Mouse (Mus musculus) forebrain, embryonic 16.5 days (tissue): ENCODE results near the gene Crebl2. TPM values are rescaled to one million over a fixed set of nuclear protein-coding genes. Genes with fewer than 3 reads are reported as not detected.
A peak's percentile ranks its signal among the peaks of the same experiment; 100 is the strongest.

ENCODE experiments used
- ATAC-seq: fragments of 200-750 bp; cut with Nextera tagmentation; 2 replicates; pipeline ENCODE4 v1.8.0; 2017; ENCODE audit warnings: mild to moderate bottlenecking, moderate library complexity
- H3K27ac ChIP-seq: fragments of 300-500 bp; sonication (generic); 2 replicates; pipeline ENCODE4 v1.5.1; 2014; ENCODE audit warnings: low read length, control low read depth
- H3K27me3 ChIP-seq: fragments of 300-500 bp; sonication (generic); replicated peaks from 2 replicates; pipeline ENCODE4 v1.6.1; 2014; ENCODE audit warnings: low read length; ENCODE audit not compliant: control insufficient read depth, insufficient read depth
- H3K36me3 ChIP-seq: fragments of 300-500 bp; sonication (generic); 2 replicates; pipeline ENCODE4 v1.6.1; 2014; ENCODE audit not compliant: control insufficient read depth, insufficient read depth
- H3K4me1 ChIP-seq: fragments of 300-500 bp; sonication (generic); replicated peaks from 2 replicates; pipeline ENCODE4 v1.6.1; 2014; ENCODE audit warnings: low read length; ENCODE audit not compliant: control insufficient read depth, insufficient read depth
- H3K4me2 ChIP-seq: fragments of 300-500 bp; sonication (generic); 2 replicates; pipeline ENCODE4 v1.6.1; 2014; ENCODE audit warnings: mild to moderate bottlenecking, low read length, control low read depth
- H3K4me3 ChIP-seq: fragments of 300-500 bp; sonication (generic); replicated peaks from 2 replicates; pipeline ENCODE4 v1.5.1; 2014; ENCODE audit warnings: mild to moderate bottlenecking, low read length, control low read depth
- H3K9ac ChIP-seq: fragments of 300-500 bp; sonication (generic); replicated peaks from 2 replicates; pipeline ENCODE4 v1.6.1; 2014; ENCODE audit warnings: low read depth, low read length, control low read depth
- H3K9me3 ChIP-seq: fragments of 300-500 bp; sonication (generic); 2 replicates; pipeline ENCODE4 v1.6.1; 2016; ENCODE audit warnings: low read length; ENCODE audit not compliant: control insufficient read depth
- WGBS: fragments of 180-500 bp; shearing (Covaris S2); extraction: QIAGEN DNeasy Blood & Tissue Kit; methylation state at CpG from one replicate; pipeline ENCODE4 v1.1.7; 2014; 5-methylcytosine and 5-hydroxymethylcytosine counted together
- polyA plus RNA-seq: library from polyadenylated mRNA; unstranded; fragments of >200 nt; fragmentation: Nextera tagmentation; extraction: Ambion mirVana; gene quantifications from 2 replicates; pipeline ENCODE4 v1.2.1, GENCODE M21; 2015

The Crebl2 gene
- polyA plus RNA-seq, 1 experiment from 2014 or later = 4.3 TPM

GRCm38 (mm10) chr6:134846308-134846707 lies 16.4 kb downstream of the Crebl2 start:
- Histone ChIP-seq H3K4me2 (no peak overlapping the region), H3K4me3 (no peak overlapping the region), H3K4me1 (no peaks in the 10 kb centered on the region), H3K9ac (no peak overlapping the region), H3K27ac (no peak overlapping the region), H3K36me3 (no peaks in the 10 kb centered on the region), H3K9me3 (no peaks in the 10 kb centered on the region), H3K27me3 (no peaks in the 10 kb centered on the region)
- WGBS = 83% methylated on average over 6 of the region's 6 CpGs
- ATAC-seq = no peak

DNA sequence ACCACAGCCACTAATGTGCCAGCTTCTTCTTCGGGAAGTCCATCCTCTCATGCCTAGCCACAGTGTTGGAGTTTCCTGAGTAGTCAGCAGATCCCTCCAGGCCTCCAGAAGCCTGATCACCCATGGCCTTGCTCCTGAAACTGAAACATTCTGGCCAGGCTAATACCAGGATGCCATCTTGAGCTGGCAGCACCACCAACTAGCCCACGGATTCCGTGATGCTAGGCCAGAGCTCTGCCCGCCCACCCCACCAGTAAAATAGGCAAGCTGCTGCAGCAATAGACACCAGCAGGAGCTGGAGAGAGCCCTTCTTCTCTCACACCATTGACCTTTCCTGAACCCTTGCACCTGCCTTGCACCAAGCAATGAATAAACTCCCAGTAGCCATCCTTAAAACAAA lies 17.6 kb downstream of the Crebl2 start:
- H3K36me3 ChIP-seq = no peaks in the 10 kb centered on the region
- H3K9ac ChIP-seq = no peak overlapping the region
- H3K4me1 ChIP-seq = no peaks in the 10 kb centered on the region
- H3K4me3 ChIP-seq = no peak overlapping the region
- no peaks in the 10 kb centered on the region for H3K9me3 ChIP-seq
- no peak overlapping the region for H3K4me2 ChIP-seq
- ATAC-seq = no peak
- no peak overlapping the region for H3K27ac ChIP-seq
- 90% methylated on average over 4 of the region's 4 CpGs for WGBS
- H3K27me3 ChIP-seq = no peaks in the 10 kb centered on the region

DNA sequence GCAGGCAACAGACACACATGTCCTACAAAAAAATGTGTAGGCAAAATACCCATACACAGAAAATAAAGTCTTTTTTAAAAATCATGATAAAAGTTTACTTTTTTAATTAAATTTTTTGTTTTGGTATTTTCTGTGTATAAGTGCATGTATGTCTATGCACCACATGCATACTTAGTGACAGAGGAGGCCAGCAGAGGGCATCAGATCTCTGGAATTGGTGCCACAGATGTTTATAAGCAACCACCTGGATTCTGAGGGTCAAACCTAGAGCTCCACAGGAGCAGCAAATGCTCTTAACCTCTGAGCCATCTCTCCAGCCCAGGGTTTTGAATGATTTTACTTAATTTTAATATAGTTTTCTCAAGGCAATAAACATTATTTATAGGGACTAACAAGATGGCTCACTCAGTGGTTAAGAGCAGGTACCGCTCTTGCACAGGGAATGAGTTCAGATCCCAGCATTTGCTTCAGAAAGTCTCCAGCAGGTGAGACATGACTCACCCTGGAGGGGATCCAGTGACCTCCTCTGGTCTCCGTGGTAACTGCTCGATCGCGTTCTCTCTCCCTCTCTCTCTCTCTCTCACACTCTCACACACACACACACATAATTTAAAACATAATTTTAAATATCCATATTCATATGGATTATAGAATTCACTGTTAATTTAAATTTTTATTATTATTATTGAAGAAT lies 18.4 kb downstream of the Crebl2 start:
- 81% methylated on average over 5 of the region's 5 CpGs for WGBS
- 0 out of 2 replicates have a peak, but pooled peaks have one; percentile 33 for ATAC-seq
- H3K36me3 ChIP-seq = no peaks in the 10 kb centered on the region
- no peaks in the 10 kb centered on the region for H3K9me3 ChIP-seq
- no peaks in the 10 kb centered on the region for H3K27me3 ChIP-seq
- no peak overlapping the region for H3K4me3 ChIP-seq
- no peak overlapping the region for H3K4me2 ChIP-seq
- H3K27ac ChIP-seq = no peak overlapping the region
- H3K9ac ChIP-seq = no peak overlapping the region
- no peaks in the 10 kb centered on the region for H3K4me1 ChIP-seq

DNA sequence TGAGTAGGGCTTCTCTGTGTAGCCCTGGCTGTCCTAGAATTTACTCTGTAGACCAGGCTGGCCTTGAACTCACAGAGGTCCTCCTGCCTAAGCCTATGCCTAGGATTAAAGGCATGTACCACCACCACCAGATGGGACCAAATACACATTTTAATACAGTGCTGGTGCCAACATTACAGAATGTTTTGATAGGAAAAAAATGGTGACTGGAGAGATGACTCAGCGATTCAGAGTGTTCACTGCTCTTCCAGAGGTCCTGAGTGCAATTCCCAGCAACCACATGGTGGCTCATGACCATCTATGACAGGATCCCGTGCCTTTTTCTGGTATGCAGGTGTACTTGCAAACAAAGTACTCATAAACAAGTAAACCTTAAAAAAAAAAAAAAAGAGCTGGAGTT lies 19.5 kb downstream of the Crebl2 start:
- Histone ChIP-seq H3K36me3 (no peaks in the 10 kb centered on the region), H3K9ac (no peak overlapping the region), H3K27me3 (no peaks in the 10 kb centered on the region), H3K4me1 (no peaks in the 10 kb centered on the region), H3K27ac (no peak overlapping the region), H3K9me3 (no peaks in the 10 kb centered on the region), H3K4me2 (no peak overlapping the region), H3K4me3 (no peak overlapping the region)
- ATAC-seq = no peak
- WGBS = 69% methylated on average over 2 of the region's 2 CpGs

- no peak overlapping the region for H3K27ac ChIP-seq
- whole genome bisulfite sequencing = 84% methylated on average over 3 of the region's 3 CpGs
- no peaks in the 10 kb centered on the region for H3K4me1 ChIP-seq
- no peak overlapping the region for H3K4me3 ChIP-seq
- no peaks in the 10 kb centered on the region for H3K27me3 ChIP-seq
- no peaks in the 10 kb centered on the region for H3K9me3 ChIP-seq
- no peak overlapping the region for H3K4me2 ChIP-seq
- H3K36me3 ChIP-seq = no peaks in the 10 kb centered on the region
- H3K9ac ChIP-seq = no peak overlapping the region
- no peak for ATAC-seq
These were observed 20.0 kb downstream of the Crebl2 start for GRCm38 (mm10) chr6:134849985-134850384.

DNA sequence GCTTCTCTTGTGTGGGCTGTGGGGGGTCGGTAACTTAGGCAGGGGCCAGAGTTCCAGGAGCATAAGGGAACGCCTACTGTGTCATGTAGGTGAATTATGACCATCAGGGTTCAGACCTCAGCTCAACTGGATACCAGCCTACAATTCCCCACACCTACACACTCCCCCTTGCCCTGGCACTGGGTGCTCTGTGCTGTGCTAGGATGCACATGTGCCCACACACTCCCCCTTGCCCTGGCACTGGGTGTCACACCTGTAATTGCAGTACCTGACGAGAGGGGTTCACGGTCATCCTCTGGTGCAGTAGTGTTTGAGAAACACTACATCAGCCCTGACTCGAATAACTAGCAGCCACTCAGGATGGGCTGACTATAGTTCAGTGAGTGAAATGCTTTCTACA lies 24.8 kb downstream of the Crebl2 start:
- H3K9ac ChIP-seq = no peak overlapping the region
- H3K4me3 ChIP-seq = no peak overlapping the region
- no peaks in the 10 kb centered on the region for H3K9me3 ChIP-seq
- no peaks in the 10 kb centered on the region for H3K27me3 ChIP-seq
- no peak overlapping the region for H3K4me2 ChIP-seq
- H3K36me3 ChIP-seq = 0 out of 2 replicates have a peak, but pooled peaks cover 2% of the 10 kb centered on the region
- ATAC-seq = no peak
- no peaks in the 10 kb centered on the region for H3K4me1 ChIP-seq
- 86% methylated on average over 5 of the region's 5 CpGs for WGBS
- no peak overlapping the region for H3K27ac ChIP-seq

GRCm38 (mm10) chr6:134855926-134856325 lies 26.0 kb downstream of the Crebl2 start:
- 88% methylated on average over 16 of the region's 16 CpGs for WGBS
- no peak for ATAC-seq
- Histone ChIP-seq H3K9me3 (no peaks in the 10 kb centered on the region), H3K4me1 (no peaks in the 10 kb centered on the region), H3K4me2 (no peak overlapping the region), H3K36me3 (0 out of 2 replicates have a peak, but pooled peaks cover 2% of the 10 kb centered on the region), H3K27me3 (no peaks in the 10 kb centered on the region), H3K9ac (no peak overlapping the region), H3K4me3 (no peak overlapping the region), H3K27ac (no peak overlapping the region)

DNA sequence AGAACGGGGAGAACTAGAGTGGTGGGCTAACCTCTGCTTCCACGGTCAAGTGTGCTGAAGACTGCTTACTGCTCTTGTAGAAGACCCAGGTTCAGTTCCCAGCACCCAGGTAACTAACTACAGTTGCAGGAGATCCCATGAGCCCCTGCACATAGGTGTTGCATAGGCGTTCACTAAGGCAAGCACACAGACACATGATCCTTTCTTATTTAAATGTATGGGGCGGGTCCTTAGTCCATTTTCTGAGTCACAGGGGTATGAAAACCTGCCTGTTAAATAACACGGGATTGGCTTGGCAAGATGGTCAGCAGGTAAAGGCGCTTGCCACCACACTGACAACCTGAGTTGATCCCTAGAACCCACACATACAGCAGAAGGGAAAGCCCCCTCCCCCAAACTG lies 29.1 kb downstream of the Crebl2 start:
- no peak overlapping the region for H3K27ac ChIP-seq
- no peaks in the 10 kb centered on the region for H3K27me3 ChIP-seq
- WGBS = 85% methylated on average over 6 of the region's 6 CpGs
- no peak overlapping the region for H3K4me3 ChIP-seq
- no peaks in the 10 kb centered on the region for H3K9me3 ChIP-seq
- no peak for ATAC-seq
- no peak overlapping the region for H3K9ac ChIP-seq
- H3K4me2 ChIP-seq = no peak overlapping the region
- peaks cover 12% of the 10 kb centered on the region for H3K4me1 ChIP-seq
- H3K36me3 ChIP-seq = 0 out of 2 replicates have a peak, but pooled peaks cover 2% of the 10 kb centered on the region

DNA sequence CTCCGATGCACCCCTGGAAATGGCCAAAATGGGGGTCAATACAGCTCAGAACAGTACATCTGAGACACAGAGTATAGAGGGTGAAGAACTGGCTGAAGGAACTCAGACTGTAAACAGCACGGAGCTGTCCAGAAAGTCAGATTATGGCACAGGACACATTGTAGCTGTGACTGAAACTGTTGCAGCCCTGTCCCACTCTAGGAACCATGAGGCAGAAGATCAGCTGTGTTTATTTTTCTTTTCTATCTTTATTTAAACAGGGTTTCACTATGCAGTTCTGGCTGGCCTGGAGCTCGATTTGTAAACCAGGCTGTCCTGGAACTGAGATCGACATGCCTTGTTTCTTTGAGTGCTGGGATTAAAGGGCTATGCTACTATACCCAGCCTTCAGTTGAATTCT lies 30.3 kb downstream of the Crebl2 start:
- WGBS = 85% methylated on average over 4 of the region's 4 CpGs
- no peaks in the 10 kb centered on the region for H3K27me3 ChIP-seq
- no peak for ATAC-seq
- H3K9me3 ChIP-seq = no peaks in the 10 kb centered on the region
- no peak overlapping the region for H3K9ac ChIP-seq
- 0 out of 2 replicates have a peak, but pooled peaks cover 2% of the 10 kb centered on the region for H3K36me3 ChIP-seq
- no peak overlapping the region for H3K27ac ChIP-seq
- no peak overlapping the region for H3K4me2 ChIP-seq
- peaks cover 12% of the 10 kb centered on the region for H3K4me1 ChIP-seq
- no peak overlapping the region for H3K4me3 ChIP-seq

GRCm38 (mm10) chr6:134861386-134861785 lies 31.4 kb downstream of the Crebl2 start:
- Histone ChIP-seq H3K27me3 (no peaks in the 10 kb centered on the region), H3K4me1 (peaks cover 12% of the 10 kb centered on the region), H3K9ac (no peak overlapping the region), H3K36me3 (0 out of 2 replicates have a peak, but pooled peaks cover 2% of the 10 kb centered on the region), H3K27ac (no peak overlapping the region), H3K4me3 (no peak overlapping the region), H3K9me3 (no peaks in the 10 kb centered on the region), H3K4me2 (no peak overlapping the region)
- no peak for ATAC-seq
- WGBS = 86% methylated on average over 12 of the region's 12 CpGs
